Mouse (Mus musculus) E14TG2a.4 (cell line): ENCODE data around the gene Rwdd2b.

Experiments used
- CTCF ChIP-seq: conservative IDR thresholded peaks from 2 replicates; pipeline ENCODE4 v1.5.1; 2014; ENCODE audit warnings: low read length
- NANOG ChIP-seq: IDR thresholded peaks from 2 replicates; pipeline ENCODE4 v1.6.1; 2014; ENCODE audit warnings: borderline replicate concordance, low read length, mixed read lengths

DNA sequence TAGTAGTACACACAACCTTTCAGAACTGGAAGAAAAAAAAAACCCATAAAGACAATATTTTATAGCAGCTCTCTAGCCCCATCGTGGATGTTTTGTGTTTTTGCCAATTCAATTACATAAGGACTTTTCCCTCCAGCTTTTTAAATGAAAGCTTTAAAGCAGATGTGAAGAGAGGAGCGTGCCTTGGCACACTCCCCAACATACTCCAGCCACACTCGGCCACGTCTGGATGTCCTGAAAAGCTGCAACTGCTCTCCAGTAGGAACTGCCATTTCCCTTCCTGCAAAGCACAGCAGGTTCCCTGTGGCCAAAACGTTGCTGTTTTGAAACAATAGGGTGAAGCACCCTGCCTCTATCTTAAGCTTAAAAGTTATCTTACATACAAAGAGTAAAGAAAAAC is 1.9 kb upstream of the Rwdd2b start:
- TF ChIP-seq CTCF (no peak), NANOG (no peak)
